Mouse (Mus musculus): Measurements from ENCODE around the gene Rhot2.

DNA sequence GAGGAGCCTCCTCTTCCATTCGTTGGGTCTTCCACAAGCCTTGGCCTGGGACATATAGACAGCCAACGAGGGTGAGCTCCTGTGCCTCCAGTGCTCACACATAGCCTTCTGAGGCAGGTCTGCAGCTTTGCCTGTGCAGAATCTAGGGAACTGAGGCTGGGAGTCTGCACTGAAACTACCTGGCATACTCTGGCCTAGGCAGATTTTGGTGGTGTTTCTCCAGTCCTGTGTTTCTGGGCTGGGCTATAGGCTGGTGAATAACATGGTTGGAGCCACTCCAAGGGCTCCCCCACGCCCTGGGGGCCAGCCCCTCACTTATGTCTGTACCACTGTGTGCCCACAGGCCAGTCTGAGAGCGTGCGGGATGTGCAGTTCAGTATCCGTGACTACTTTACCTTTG is 19.3 kb downstream of the Rhot2 start:
- no peak for TF ChIP-seq CTCF (IDR thresholded peaks at IDR 0.05; ENCODE audit: extremely low read depth, insufficient read length, insufficient replicate concordance, low read depth, low read length)
- no peak for TF ChIP-seq POLR2A (IDR thresholded peaks at IDR 0.05; ENCODE audit: low read depth, low read length)

Measured in small intestine, adult 2 months (tissue).